Mouse (Mus musculus) left cerebral cortex, postnatal 14 days (tissue): Measurements from ENCODE around the gene Celsr1. TPM values are rescaled to one million over a fixed set of nuclear protein-coding genes. Genes with fewer than 3 reads are reported as not detected.
A peak's percentile ranks its signal among the peaks of the same experiment; 100 is the strongest.

Experiments used
- DNase-seq, 2 experiments: peaks; one replicate each; pipeline ENCODE4 v3.0.0; 2021 to 2022; ENCODE audit warnings: low spot score in 2 of 2, mixed read lengths in 1 of 2
- intact Hi-C: fragments of 180-260 bp; cut with DNase I; formaldehyde crosslinking; loops from one replicate; pipeline ENCODE4 v1.15.1; 2025
- total RNA-seq, 2 experiments: library from RNA; stranded (reverse); gene quantifications; 2 replicates each; pipeline ENCODE4 v1.2.3; 2021

Celsr1 gene
- total RNA-seq, 2 experiments from 2014 or later = 2.2 to 3.1 TPM

- no peak for DNase-seq
- intact Hi-C loops = loop anchor here (10.0 kb wide), 1 partner anchor 58 kb away; no protein-coding TSS in a partner anchor
These were observed 20.4 kb downstream of the Celsr1 start for GRCm38 (mm10) chr15:86013130-86013529.

DNA sequence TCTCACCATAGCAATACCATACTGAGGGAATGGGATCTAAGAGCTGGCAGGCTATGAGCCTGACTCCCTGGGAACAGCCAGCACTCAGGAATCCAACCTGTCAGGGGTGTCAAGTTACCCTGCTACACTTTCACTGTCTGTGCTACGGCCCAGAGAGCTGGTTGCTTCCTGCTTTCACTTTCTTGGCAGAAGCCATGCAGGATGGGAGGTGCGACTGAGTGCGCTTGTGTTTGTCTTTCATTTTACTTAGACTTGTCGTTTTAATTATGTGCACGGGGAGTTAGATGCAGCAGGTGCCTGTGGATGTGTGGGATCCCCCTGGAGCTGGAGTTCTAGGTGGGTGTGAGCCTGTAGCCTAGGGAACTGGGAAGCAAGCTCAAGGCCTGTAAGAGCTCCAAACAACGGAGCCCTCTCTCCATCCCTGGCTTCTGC, 25.9 kb downstream of the Celsr1 start:
- intact Hi-C loops = no loop called here
- peak; percentile 8 to 45 for DNase-seq

DNA sequence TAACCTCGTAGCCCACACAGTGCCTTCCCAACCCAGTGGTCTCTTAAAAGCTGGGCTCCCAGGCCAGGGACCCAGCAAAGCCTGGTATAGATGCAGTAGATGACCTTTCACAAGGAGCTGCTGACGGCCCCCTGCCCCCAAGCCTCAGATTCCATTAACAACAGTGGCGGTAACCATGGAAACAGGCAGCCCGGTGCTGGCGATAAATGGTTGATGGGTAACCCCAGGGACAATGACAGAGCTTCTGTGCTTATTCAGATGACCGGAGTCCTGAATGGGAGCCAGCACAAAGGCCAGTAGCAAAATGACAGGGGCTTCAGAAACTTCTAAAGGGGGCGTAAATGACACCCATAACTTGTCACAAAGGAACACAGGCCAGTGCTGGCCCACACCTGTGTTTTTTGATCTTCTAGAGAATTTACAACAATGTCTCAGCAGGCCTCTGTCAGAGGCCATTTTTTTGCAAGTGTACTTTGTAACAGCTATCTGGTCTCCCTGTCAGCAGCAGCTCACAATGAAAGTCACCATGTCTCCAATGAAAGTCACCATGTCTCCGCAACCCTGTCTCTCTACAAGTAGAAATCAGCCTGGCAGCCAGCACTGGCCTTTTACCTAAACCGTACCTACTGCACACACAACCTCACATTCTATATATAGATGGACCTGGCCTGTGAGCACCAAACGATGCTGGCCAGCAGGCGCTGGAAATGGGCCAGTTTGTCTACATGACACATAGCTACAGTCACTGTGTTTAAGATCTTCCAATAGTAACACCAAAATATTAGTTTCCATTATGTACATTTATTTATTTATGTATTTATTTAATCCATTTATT, 27.7 kb downstream of the Celsr1 start:
- intact Hi-C loops = no loop called here
- DNase-seq = no peak

DNA sequence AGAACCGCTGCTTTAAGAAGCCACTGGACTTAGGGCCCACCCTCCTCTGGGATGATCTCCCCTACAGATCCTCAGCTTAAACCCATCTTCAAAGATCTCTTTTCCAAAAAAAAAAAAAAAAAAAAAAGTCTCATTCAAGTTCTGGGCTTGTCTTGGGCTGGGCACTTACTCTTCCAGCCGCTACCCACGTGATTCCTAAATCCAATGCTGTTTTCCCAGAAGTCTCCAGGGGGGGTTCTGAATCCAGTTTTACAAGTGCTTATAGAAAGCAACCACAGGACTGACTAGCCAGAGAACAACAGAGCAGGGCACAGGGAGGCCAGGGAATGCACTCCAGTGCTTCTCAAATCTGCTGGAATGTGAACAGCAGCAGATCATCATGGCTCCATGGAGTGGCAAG, 29.5 kb downstream of the Celsr1 start:
- intact Hi-C loops = no loop called here
- no peak for DNase-seq

- intact Hi-C loops = no loop called here
- DNase-seq = peak; percentile 21 to 65
These were observed 32.8 kb downstream of the Celsr1 start for GRCm38 (mm10) chr15:86000706-86001292.

DNA sequence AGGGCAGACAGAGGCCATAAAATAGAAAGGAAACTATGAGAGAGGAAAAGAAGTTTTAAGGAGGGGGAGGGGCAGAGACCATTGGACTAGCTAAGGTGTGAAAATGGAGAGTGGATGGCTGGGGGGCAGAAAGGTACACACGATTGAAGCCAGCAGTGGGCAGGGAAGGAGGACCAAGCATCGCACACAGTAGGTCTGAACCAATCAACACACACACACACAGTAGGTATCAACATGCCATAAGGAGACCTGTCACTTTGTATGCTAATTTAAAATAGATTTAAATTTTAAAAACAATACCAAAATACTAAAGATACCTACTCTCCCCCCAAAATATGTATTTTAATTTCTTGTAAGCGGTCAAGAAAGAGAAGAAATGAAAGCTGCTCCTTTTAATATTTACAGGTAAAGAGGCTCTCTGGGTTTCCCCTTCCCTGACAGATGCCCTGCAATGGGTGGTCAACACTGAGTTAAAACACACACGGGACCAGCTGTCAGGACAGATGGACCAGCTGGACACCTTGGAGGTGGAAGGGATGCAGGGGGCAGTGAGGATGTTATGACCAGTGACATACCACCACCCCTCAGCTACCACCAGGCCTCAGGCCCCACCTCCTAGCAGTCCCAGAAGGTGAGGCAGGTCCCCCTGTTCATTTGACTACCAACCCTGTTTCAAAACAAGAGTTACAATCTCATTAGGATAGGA, 34.9 kb downstream of the Celsr1 start:
- DNase-seq = no peak
- intact Hi-C loops = no loop called here

GRCm38 (mm10) chr15:85996031-85996765, 37.4 kb downstream of the Celsr1 start:
- DNase-seq = no peak
- intact Hi-C loops = no loop called here

DNA sequence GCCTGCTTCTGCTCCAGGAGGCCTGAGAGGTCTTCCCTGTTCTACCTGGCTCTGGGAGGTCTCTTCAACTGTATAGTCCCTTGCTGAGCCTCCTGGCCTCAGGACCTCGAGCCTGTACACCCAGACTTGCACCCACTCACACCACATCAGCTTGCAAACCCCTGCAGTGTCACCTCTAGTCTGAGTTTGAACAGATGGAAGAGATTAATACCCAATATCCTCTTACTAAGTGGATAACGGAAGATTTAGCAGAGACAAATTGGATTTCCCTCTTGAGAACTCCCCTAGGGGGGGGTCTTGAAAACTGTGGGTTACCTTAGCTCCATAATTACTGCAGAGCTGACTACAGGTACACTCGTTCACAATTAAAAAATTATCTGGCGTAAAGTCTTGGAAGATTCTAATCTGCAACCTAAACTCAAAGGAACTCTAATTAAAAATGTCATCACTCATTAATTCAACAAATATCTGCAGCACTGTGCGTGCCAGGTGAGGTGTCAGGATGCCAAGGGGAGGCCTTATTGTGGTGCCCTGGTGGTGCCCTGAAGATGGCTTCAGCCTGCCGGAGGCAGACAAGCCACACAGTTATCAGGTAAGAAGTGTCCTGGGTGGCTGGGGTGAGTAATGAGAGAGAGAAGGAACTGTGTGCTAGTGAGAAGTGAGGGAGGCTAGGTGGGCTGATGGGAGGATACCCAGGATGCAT, 38.5 kb downstream of the Celsr1 start:
- DNase-seq = no peak
- intact Hi-C loops = no loop called here

DNA sequence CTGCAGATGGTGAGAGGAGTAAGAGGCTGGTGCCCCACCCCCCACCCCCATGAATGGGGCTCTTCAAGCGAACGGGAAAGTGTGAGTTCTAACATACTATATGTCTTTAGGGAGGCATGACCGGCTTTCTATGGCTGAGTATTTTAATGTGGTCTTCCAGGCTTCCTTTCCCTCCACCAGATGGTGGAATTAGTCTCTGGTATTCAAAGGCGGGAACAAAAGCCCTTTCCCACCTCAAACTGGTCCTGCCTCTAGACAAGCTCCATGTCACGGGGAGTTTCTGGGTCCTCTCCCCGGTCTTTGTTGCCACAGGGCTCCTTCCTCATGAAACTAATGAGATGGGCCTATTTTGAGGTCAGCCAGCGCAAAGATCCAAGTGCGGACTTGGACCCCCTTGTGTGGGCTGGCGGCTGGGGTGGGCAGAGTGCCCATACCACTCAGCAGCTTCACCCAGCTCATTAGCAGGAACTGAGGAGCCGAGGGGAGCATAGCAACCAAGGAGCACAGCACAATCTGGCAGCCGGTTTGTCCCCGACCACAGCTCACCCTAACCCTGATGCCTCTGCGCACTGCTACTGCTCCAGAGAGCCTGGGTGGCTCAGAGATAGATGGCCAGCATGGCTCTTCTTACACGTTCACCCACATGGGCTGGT, 39.5 kb downstream of the Celsr1 start:
- intact Hi-C loops = no loop called here
- DNase-seq = peak; percentile 53 to 67

DNA sequence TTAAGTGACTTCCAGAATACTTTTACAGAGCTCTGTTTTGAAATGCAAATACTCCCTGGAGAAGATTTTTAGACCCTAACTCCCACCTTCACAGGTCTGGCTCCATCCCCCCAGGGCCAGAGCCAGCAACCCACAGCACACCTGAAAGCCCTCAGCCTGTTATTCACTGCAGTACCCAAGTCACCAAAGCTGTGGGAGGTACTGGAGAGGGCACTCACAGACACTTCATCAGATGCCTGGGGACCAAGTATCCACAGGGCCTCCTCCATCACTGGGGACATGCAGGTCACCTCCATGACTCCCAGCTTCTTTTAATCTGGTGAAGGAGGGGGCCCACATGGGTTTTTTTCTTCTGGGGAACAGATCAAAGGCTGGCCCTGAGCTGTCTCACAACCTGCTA, 40.2 kb downstream of the Celsr1 start:
- DNase-seq = no peak
- intact Hi-C loops = no loop called here

DNA sequence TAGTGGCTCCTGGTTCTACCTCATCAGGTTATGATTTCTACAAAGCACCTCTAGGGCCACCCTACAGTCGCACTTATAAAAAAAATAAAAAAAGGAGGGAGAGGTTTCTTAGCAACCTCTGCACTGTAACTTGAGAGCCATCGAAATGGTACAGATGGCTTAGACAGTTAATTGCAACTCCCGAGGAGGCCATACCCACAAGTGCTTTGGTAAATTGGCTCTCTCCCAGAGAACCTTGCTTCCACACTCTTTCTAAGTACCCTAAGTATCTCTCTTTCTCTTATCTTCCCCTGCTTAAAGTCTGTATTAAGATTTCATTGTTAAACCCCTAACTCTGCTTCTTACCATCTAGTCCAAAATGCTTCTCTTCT, 41.5 kb downstream of the Celsr1 start:
- intact Hi-C loops = no loop called here

GRCm38 (mm10) chr15:85991453-85992124, 42.0 kb downstream of the Celsr1 start:
- DNase-seq = no peak
- intact Hi-C loops = no loop called here

More for the DNA sequence above, 41.5 kb downstream of the Celsr1 start:
- DNase-seq = no peak

- DNase-seq = no peak
- intact Hi-C loops = no loop called here
These were observed 42.7 kb downstream of the Celsr1 start for GRCm38 (mm10) chr15:85990696-85991443.

GRCm38 (mm10) chr15:85987896-85988295, 45.7 kb downstream of the Celsr1 start:
- DNase-seq = no peak
- intact Hi-C loops = no loop called here

DNA sequence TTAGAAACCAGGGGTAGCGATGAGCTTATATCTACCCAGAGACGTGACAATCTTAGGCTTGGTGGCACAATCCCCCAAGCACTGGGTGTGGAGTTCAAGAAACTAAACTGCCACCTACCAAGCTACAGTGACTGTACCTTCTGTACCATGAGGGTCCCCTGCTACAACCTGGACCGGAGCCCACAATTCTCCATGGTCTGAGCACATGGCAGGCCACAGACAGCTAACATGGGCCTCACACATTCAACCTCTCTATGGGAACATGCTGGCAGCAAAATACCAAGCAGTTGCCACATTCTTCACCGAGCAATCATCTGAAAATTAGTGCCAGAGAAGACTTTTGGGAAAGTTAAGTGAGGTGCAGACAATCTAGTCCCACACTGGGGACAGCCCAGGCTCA, 47.4 kb downstream of the Celsr1 start:
- DNase-seq = no peak
- intact Hi-C loops = no loop called here

DNA sequence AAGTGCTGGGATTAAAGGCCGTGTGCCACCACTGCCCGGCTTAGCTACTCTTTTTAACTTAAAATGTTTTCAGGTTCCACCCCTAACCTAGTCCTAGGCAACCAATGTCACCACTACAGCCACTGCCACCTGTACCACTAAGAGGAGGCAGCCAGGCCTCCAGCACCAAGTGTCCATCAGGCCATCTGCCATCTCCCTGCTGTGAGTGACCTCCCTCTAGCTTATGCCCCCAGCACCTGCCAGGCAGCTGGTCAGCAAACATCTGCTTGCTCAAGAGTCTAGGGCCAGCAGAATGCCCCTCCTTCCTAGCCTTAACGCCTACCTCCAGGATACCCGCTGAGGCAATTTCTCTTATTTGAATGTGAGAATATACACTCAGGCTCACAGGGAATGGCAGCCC, 48.0 kb downstream of the Celsr1 start:
- intact Hi-C loops = no loop called here
- DNase-seq = no peak

DNA sequence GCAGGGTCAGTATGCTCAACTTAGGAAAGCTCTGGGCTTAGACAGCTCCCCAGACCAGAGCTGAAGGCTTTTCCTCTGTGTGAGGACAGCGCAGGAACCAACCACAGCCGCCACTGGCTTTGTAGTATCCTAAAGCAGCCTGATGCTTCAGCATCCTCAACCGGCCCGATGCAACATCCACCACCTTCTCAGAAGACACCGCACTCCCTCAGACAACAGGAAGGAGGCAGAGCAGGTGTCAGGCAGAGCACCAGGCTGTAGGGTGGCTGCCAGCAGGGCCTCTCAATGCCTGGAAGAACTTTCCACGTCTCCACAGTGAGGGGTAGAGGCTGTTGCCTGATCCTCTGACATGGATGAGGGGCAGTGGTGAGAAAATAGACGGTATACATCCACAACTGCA, 50.4 kb downstream of the Celsr1 start:
- no peak for DNase-seq
- intact Hi-C loops = no loop called here

DNA sequence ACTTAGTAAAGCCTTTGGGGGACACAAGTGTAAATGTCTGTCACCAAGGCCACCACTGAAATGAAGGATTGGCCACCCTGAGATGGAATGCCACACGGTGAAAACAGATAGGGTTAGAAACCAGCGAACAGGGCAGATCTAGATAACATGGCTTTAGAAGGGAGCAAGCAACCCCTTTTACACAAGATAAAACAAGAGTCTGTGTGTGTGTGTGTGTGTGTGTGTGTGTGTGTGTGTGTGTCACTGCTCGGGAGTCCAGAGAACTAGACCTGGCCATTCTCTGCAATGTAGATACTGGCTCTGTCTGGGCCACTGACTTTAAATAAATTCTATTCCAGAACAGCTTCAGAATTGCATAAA, 51.2 kb downstream of the Celsr1 start:
- DNase-seq = no peak
- intact Hi-C loops = no loop called here
